Mouse (Mus musculus): ENCODE results near the gene H2afj.
A peak's percentile ranks its signal among the peaks of the same experiment; 100 is the strongest.

The H2afj gene

DNA sequence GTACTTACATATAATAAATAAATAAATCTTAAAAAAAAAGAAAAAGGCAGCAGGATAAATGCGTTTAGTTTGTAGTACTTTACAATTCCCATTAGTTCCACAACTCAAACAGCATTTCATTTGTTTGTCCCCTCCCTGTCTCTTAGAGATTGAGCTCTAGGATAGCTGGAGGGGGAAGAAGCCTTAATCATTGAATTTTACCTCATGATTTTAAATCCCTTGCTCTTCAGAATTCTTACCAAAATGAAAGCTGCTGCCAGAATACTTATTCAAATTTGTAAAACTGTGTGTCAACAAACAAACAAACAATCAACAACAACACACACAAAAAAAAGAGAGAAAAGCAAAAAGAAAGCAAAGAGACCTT is 2.7 kb upstream of the H2afj start:
- no peak for DNase-seq (ENCODE audit: extremely low spot score, low spot score)

DNA sequence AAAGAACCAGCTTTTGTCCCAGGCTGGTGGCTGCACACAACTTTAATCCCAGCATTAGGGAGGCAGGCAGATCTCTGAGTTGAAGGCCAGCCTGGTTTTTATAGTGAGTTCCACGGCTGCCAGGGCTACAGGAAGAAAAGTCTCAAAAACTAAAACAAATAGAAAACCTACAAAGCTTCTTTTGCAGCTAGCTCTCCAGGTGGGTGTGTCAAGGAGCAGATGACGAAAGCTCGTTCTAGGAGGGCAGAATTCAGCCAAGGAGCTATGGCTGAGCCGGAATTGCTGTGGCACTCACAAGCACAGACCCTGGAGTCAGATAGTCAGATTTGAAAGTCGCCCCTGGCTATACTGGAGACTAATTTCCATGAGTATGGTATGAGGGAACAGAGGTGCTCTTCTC is 1.2 kb upstream of the H2afj start:
- no peak for DNase-seq (ENCODE audit: extremely low spot score, low spot score)

GRCm38 (mm10) chr6:136807395-136808013 is 540 bp upstream of the H2afj start:
- peak; percentile 32 for DNase-seq (ENCODE audit: extremely low spot score, low spot score)

DNA sequence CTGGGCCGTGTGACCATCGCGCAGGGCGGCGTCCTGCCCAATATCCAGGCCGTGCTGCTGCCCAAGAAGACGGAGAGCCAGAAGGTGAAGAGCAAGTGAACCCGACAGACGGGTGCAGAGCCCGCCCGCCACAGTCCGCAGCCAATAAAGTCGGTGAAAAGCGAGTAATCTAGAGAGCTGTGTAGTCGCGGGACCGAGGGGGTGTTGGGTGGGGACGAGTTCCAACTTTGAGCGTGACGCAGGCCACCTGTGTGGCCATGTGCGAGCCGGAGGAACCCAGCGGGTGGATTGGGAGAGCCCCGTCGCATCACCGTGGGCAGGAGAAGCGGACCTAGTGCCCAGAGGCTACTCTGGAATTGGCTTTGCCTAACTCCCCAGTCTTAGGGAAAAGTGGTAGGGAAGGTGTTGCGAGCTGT is 595 bp downstream of the H2afj start:
- peak; percentile 53 for DNase-seq (ENCODE audit: extremely low spot score, low spot score)

DNA sequence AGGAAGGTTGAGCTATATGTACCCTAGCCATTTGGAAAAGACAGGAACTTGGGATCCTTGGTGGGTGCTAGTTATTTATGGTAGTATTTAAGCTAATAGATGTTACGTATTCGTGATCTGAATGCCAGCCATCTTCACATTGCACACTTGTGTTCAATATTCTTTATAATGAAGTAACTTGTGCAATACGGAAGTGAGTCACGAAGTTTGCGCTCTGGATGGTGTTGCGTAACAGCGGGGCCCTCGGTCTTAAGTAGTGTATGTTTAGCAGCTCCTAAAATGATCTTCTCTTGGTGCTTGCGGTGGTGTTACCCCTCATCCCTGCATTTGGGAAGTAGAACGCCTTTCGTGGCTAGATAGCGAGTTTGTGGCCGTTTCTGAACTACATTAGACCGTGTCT is 1.0 kb downstream of the H2afj start:
- DNase-seq (ENCODE audit: extremely low spot score, low spot score) = no peak

GRCm38 (mm10) chr6:136809673-136810072 is 1.6 kb downstream of the H2afj start:
- DNase-seq (ENCODE audit: extremely low spot score, low spot score) = no peak

- DNase-seq (ENCODE audit: extremely low spot score, low spot score) = no peak
Measured at GRCm38 (mm10) chr6:136811196-136811595, 3.2 kb downstream of the H2afj start.

- no peak for DNase-seq (ENCODE audit: extremely low spot score, low spot score)
Measured at GRCm38 (mm10) chr6:136813117-136813516, 5.1 kb downstream of the H2afj start.

DNA sequence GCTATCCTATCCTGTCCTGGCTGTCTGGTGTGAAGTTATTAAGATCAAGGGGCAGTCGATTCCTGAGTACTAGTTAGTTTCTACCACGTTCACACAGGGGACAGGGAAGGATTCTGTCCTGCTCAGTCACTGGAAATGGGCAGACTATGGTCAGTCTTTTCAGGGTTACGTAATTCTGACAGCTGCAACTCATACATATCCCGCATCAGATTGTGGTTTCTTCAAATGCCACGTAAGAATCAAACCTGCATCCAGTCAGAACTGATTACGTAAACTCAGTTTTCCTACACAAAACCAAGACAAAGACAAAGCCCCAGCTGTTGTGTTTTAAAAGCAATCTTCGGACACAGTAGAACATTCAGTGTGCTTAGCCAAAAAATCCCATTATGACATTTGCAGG is 7.3 kb downstream of the H2afj start:
- DNase-seq (ENCODE audit: extremely low spot score, low spot score) = no peak

DNA sequence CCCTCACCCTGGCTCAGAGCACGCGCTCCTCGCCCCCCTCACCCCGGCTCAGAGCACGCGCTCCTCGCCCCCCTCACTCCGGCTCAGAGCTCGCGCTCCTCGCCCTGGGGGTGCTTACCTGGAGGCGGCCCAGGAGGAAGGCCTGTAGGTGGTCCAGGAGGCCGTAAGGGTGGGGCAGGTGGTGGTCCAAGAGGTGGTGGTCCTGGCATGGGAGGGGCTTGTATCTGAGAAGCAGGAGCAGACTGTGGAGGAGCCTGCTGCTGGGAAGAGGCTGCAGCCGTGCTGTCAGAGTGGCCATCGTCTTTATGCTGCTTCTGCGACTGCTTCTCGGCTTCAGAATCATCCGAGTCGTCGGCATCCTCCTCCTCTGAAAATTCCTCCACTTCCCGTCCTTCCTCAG is 8.8 kb downstream of the H2afj start:
- DNase-seq (ENCODE audit: extremely low spot score, low spot score) = no peak

DNA sequence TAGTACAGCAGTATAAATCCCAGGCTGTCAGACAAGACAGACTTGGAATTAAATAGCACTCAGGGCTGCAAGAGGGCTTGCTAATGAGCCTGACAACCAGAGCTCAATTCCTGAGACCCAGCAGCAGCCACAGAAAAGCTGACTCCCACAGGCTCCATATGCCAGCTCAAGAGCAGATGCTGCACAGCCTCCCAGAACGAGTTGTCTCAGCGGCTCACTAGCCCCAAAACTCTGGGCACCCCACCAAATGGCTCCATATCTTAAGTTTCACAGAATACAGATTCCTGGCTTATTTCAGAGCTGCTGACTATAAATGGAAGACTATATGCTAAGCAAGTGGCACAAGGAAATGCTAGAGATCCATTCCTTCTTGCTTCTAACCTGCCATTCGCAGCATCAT is 9.5 kb downstream of the H2afj start:
- DNase-seq (ENCODE audit: extremely low spot score, low spot score) = no peak

- DNase-seq (ENCODE audit: extremely low spot score, low spot score) = no peak
Measured at GRCm38 (mm10) chr6:136820381-136820780, 12.3 kb downstream of the H2afj start.

DNA sequence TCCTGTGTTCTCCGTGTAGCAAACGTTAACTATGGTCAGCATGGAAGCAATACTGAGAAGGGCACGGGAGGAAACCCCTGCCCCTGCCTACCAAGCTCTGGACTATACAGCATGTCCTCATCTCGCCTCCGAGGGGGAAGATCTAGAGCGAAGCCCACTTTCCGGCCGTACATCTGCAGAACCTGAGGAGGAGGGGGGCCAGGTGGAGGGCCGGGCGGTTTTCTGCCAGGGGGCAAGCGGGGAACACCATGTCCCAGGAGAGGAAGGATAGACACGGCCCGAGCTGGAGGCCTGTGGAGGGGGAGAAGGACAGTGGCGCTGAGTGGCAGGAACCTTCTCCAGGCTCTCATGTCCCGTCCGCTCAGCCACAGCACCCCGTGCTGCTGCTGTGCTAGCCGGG is 13.0 kb downstream of the H2afj start:
- no peak for DNase-seq (ENCODE audit: extremely low spot score, low spot score)

DNA sequence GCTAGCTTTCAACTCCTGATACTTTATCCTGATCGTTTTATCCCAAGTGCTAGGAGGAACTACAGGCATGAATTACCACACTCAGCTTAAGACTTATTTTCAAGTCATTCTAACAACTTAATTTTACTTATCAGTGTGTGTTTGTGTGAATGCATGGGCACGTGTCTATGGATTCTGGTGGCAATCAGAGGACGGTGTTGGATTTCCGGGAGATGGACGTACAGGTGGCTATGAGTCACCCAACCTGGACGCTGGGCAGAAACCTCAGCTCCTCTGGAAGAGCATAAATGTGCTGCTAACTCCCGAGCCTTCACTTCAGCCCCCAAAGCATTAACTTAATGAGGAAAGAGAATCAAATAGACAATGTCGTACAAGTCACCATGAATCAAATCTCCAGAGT is 16.9 kb downstream of the H2afj start:
- no peak for DNase-seq (ENCODE audit: extremely low spot score, low spot score)

DNA sequence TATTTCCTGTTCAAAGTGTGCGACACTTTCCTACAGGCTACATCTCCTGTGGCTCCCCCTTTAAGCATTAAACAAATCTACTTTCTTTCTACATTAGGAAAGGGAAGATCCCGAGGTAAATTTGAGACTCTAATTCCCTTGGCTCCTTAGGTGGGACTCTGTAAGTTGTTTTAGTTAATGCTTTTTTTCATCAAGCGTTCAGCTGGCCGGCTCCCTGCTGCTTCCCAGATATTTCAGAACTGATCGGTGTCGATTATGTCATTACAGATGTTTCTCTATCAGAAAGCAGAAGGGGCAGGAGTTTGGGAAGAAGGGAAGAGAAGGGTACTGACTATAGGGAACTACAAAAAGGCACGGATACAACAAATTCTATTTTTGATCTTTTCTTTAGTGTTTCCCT is 19.1 kb downstream of the H2afj start:
- no peak for DNase-seq (ENCODE audit: extremely low spot score, low spot score)

- no peak for DNase-seq (ENCODE audit: extremely low spot score, low spot score)
Measured at GRCm38 (mm10) chr6:136827516-136827880, 19.5 kb downstream of the H2afj start, which contains the start of gene BC049715. TSS of gene BC049715 (plus strand) at chr6:136827626.

DNA sequence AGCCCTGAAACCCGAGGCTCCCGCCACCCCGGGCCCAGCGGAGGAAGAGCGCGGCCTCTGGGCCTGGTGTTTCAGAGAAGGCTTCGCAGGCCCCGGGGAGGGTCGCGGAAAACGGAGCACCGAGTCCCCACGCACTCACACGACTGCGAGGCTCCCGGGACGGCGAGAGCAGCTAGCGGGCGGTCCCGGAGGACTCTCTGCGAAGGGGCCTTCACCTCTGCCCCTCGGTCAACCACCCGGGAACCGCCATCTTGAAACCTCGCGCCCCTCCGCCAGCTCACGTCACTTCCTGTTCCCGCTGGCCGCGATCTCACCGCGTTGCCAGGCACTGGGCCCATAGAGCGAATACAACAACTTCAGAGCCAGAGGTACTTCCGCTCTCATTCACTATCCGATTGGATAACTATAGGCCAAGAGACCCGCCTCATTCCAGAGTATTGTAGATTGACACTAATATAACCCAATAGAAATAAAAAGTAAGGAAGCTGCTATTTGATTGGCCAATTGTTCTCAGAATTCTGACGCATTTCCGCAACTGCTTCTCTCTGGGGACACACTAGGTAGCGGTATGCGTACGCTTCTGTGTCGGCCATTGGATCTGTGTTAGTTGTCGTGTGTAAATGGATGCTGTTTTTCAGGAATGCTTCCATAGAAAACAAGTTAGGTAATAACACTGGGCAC is 20.0 kb downstream of the H2afj start, which contains the start of gene Wbp11:
Wbp11 (minus strand) TSS at position 353 of the 681 bp plus-strand sequence.
- peak; percentile 91 for DNase-seq (ENCODE audit: extremely low spot score, low spot score)

DNA sequence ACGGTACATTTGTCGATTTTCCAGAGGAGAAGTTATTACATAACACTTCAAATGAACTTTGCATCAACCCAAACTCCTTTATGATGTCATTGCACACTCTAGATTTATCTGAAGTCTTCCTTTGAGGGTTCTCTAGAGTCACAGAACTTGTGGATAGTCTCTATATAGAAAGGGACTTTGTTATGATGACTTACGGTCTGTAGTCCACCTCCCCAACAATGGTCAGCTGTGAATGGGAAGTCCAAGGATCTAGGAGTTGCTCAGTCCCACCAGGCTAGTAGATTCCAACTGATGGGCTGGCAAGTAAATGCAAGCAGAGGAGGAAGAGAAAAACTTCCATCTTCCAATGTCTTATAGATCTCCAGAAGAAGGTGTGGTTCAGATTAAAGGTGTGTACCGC is 20.6 kb downstream of the H2afj start:
- DNase-seq (ENCODE audit: extremely low spot score, low spot score) = no peak

DNA sequence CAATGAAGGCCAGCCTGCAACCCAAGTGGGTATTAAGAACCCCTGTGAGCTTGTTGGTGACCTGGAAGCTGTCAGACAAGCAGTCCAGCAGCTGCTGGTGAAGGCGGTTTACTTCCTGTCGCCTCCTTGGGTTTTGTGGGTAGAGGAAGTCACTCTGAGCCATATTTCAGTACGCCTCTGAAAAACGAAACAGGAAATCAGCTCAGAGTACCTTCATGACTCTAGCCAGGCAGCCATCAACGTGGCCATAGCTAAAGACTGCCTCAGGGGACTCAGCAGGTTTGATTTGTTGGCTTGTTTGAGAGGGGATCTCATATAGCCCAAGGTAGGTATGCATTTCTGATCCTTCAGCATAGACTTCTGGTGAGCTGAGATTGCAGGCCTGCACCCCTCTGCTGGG is 23.7 kb downstream of the H2afj start:
- DNase-seq (ENCODE audit: extremely low spot score, low spot score) = no peak

DNA sequence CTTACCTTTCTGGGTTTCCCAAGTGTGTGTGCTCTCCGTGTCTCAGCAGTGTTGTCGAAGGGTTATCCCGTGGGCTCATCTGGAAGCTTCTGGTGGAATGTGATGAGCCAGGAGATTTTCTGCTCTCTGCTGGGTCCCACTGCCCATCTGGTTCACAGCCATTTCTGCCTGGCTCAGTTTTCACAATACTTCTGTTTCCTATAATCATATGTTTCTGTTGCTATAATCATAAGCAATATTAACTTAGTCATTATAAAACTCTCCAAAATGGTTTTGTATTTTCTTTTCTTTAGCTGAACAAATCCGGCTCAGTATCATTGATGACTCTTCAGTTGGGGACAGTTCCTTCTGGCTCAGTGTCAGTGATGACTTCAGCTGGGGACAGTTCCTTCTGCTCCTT is 27.3 kb downstream of the H2afj start, which contains the start of gene Smco3:
Smco3 (minus strand) TSS at position 101 of the 400 bp plus-strand sequence.
- no peak for DNase-seq (ENCODE audit: extremely low spot score, low spot score)

DNA sequence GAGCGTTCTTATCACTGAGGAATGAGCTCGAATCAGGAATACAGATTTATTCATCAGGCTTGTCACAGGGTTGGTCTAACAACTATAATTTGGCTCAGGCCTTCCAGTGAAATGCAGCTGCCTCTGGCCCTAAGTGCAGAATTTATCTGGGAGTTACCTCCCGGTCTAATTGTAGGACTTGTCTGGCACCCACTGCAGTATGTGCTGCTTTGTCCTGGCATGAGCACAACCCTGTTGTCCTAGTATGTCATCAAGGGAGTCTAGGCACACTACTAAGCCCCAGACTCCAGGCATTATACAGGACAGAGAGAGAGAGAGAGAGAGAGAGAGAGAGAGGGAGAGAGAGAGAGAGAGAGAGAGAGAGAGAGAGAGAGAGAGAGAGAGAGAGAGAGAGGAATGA is 29.3 kb downstream of the H2afj start:
- DNase-seq (ENCODE audit: extremely low spot score, low spot score) = no peak

GRCm38 (mm10) chr6:136844903-136845302 is 36.9 kb downstream of the H2afj start:
- no peak for DNase-seq (ENCODE audit: extremely low spot score, low spot score)
